Mouse (Mus musculus) brown adipose tissue, adult 24 weeks (tissue): Measurements from ENCODE around the gene Maml3. TPM values are rescaled to one million over a fixed set of nuclear protein-coding genes. Genes with fewer than 3 reads are reported as not detected.

ENCODE experiments used
- H3K27ac ChIP-seq: fragments of 200-500 bp; replicated peaks from 2 replicates; pipeline ENCODE4 v1.5.1; 2012; ENCODE audit warnings: low read depth, mild to moderate bottlenecking, low read length
- H3K4me1 ChIP-seq: fragments of 200-500 bp; 2 replicates; pipeline ENCODE4 v1.6.1; 2012; ENCODE audit warnings: low read length, mixed read lengths; ENCODE audit not compliant: control insufficient read depth, insufficient read depth, insufficient read length
- H3K4me3 ChIP-seq: fragments of 200-500 bp; 2 replicates; pipeline ENCODE4 v1.5.1; 2012; ENCODE audit warnings: low read depth, mild to moderate bottlenecking, low read length, moderate library complexity; ENCODE audit not compliant: insufficient read depth
- polyA plus RNA-seq: library from polyadenylated mRNA; stranded (reverse); fragments of >200 nt; gene quantifications from 2 replicates; pipeline ENCODE4 v1.2.4, GENCODE M21; 2012; ENCODE audit not compliant: missing spikeins, insufficient read depth, insufficient read length

Maml3 gene
- polyA plus RNA-seq, 1 experiment, result 1.0 TPM

DNA sequence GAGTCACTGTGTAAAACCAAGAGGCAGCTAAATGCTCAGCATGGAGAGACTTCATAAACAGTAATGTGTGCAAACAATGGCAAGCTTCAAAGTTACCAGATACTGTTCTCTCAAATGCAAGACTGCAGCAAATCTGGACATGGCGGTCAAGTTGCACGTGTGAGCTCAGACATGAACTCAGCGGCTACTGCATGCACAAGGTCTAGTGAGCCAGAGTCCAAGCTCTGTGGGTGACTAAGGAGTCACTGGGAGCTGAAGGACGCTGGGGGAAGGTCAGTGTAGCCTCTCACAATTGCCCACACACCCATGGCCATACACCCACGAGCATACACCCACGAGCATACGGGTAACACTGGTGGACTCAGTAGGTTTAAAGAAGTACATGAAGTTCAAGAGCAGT lies 130.3 kb downstream of the Maml3 start:
- no peak overlapping the region for H3K27ac ChIP-seq
- H3K4me1 ChIP-seq, result no peaks in the 10 kb centered on the region; the same call in 1 of the 2 replicates
- H3K4me3 ChIP-seq, result no peak overlapping the region

DNA sequence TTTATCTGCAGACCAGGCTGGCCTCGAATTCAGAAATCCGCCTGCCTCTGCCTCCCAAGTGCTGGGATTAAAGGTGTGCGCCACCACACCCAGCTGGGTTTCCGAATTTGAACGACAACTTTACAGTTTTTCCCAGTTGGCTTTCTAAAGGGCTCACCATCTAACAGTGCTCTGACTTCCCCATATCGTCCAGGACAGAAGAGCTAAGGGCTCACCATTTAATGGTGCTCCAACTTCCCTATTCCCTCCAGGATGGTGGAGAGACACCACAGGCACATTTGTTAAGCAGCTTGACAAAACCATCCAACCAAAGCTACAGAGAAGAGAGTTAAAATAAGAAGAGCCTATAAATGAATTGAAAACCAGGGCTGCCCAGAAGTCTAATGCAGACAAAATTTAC lies 130.7 kb downstream of the Maml3 start:
- Histone ChIP-seq H3K27ac (no peak overlapping the region), H3K4me3 (no peak overlapping the region), H3K4me1 (no peaks in the 10 kb centered on the region; the same call in 1 of the 2 replicates)

DNA sequence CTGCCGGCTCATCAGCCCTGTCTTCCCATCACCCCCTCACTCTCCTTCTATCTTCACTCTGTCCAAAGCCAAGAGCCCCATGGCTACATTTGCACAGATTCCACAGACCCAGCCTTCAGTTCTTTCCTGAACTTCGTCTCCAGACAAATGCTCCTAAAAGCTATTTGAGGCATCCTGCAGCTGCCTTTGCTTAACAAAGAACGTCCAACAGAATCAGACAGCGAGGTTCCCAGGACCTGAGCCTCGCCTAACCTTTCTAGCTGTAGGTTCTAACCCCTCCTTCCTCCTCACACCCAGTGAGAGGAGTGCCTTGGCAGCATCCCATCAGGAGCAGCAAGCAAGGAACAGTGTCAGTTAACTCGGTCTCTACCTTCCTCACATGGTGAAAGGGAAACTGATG lies 132.3 kb downstream of the Maml3 start:
- Histone ChIP-seq H3K4me3 (no peak overlapping the region), H3K27ac (no peak overlapping the region), H3K4me1 (no peaks in the 10 kb centered on the region; the same call in 1 of the 2 replicates)

DNA sequence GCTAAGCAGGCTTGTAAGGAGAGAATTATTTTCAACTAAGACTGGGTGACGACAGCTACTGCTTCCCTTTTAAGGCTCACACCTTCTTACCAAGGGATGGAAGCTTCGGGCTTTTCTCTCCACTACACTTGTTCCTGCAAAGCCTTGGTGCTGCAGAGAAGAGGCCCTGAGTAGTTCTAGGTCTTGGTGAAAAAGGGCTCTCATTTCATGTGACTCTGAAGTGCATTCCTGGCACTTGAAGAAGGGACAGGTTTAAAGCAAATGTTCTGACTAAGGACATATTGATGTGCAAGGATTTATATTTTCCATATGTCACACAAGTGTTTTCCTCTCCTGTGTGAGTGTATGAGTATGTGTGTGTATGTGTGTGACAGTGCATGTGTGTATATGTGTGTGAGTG lies 134.4 kb downstream of the Maml3 start:
- no peak overlapping the region for H3K4me3 ChIP-seq
- H3K4me1 ChIP-seq, result no peaks in the 10 kb centered on the region; the same call in 1 of the 2 replicates
- no peak overlapping the region for H3K27ac ChIP-seq

DNA sequence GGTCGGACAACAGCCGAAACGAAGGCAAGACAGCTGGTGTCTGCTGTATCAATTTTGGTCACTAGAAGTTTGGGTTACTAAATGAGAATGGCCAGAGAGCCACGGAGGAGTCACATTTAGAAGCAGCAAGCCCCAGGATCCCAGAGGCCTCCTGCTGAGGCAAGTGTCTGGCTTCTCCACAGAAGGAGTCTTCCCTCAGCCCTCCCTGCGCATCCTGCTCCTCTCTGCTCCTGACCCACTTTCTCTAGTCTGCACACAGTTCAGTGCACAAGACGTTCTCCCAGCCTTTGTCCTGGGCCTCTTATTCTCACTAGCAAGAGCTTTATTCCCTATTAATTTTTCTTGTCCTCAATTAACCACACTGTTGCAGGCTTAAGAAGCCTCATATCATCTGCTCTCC lies 135.4 kb downstream of the Maml3 start:
- Histone ChIP-seq H3K27ac (no peak overlapping the region), H3K4me1 (no peaks in the 10 kb centered on the region), H3K4me3 (no peak overlapping the region)

DNA sequence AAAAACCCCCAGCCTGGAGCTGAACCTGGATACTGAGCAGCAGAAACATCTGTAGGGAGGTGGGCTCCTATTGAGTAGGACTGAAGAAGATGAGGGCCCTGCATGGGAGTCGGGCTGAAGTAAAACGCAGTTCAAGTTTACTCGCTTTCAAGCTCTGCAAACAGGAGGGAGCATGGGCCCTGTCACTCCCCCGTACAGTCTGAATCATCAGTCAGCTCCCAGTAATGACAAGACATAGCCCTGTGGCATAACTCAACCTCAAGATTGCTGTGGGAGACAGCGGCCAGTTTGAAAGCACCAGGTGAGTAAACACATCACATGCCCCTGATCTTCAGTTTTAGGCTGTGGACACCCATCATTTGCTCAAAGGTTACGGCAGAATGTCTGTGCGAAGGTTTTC lies 139.0 kb downstream of the Maml3 start:
- no peak overlapping the region for H3K4me3 ChIP-seq
- H3K27ac ChIP-seq, result no peak overlapping the region
- H3K4me1 ChIP-seq, result no peaks in the 10 kb centered on the region

DNA sequence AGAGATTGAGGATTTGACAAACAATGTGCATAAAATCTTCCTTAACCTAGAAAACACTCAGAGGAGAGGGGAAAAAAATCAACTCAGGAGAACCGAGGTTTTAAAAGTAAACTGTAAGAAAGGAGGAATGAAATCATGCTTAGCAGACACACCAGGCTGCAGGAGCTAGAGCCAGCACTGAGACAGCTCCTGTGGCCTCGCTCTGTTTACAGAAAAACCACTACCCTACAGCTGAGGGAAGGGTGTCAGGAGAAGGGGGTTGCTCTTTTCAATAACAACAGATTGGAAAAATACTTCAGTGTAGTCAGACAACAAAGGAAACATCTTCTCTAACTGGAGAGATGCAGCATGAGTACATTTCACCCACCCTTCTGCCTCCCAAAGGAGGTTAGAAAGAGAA lies 139.4 kb downstream of the Maml3 start:
- Histone ChIP-seq H3K27ac (no peak overlapping the region), H3K4me3 (no peak overlapping the region), H3K4me1 (no peaks in the 10 kb centered on the region)

DNA sequence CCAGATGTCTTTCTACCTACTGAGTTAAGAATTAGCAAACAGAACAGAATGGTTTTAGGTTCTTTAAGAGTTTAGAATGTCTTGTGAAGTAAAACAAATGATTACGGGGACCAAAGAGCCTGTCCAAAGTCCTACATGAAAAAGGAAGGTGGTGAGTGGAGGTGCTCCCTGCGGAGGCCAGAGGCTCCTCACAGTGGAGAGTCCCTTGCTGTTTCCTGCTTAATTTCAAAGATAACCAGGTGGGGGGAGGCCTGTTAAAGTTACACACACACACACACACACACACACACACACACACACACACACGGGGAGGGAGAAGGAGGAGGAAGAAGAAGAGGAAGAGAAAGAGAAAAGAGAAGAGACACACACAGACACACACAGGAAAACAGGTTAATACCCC lies 139.9 kb downstream of the Maml3 start:
- Histone ChIP-seq H3K27ac (no peak overlapping the region), H3K4me3 (no peak overlapping the region)

DNA sequence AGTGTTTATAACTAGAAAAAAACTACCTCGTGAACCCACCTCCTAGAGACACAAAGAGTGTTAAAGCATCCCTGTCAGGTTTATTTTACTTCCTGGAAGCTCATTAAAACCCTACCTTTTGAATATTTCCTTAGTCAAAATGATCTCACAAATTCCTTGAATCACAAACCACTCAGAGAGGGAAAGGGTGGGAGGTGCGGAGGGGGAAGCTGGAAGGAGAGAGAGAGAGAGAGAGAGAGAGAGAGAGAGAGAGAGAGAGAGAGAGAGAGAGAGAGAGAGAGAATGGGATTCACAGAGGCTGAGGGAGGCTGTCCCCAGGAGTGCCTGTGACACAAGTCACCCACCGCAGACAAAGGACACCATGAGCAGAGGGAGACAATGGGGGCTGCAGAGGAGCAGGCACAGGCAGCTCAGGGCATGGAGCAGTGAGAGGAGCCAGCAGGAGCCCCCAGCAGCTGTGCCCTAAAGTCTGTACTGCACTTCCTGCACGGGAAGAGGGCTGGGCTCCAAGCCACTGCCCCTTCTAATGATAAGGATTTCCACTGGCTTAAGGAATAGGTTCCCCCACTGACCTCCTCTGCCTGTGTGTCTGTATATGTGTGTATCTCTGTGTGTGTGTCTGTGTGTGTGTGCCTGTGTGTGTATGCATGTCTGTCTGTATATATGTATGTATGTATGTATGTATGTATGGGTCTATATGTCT lies 140.8 kb downstream of the Maml3 start:
- Histone ChIP-seq H3K4me3 (no peak overlapping the region), H3K27ac (no peak overlapping the region), H3K4me1 (no peaks in the 10 kb centered on the region)

More for the DNA sequence above, 139.9 kb downstream of the Maml3 start:
- H3K4me1 ChIP-seq, result no peaks in the 10 kb centered on the region

DNA sequence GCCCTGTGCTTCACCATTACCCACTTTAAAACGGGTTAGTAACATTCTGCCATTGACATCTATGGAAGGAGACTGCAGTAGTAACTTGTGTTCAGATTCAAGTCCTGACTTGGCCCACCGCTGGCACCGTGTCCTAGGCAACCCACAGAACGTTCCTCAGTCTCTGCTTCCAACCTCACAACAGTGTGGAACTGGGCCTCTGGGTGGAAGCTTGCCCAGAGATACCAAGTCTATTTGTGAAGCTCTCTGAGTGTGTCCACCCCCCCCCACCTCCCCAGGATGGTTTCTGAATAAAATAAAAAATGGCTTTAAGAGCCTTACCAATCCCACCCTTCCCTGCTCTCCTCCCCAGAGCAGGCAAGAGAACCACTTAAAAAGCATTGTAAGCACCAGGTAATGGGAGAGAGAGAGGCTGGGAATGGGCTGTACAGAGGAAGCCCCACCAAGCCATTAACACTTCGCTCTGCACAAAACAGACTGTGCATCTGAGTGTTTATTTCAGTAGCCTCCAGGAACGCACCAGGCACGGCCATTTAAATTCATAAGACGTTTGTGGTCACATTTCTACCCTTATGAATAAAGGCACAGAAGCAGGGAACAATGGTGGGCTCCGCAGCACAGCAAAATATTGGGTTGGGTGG lies 141.6 kb downstream of the Maml3 start:
- Histone ChIP-seq H3K4me1 (no peaks in the 10 kb centered on the region), H3K4me3 (no peak overlapping the region), H3K27ac (no peak overlapping the region)

DNA sequence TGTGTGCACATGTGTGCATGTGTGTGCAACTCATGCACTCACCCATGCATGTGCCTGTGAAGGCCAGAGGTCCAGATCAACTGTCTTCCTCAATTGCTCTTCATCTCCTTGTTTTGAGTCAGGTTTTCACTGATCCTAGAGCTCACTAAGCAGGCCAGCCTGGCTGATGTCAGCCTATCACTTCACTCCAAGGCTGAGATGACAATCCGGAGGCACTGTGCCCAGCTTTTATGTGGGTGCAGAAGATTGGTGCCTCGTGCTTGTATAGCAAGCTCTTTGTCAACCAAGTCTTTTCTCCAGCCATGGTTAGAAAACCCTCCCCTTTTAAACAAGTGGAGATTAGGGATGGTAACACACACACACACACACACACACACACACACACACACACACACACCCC lies 146.1 kb downstream of the Maml3 start:
- no peaks in the 10 kb centered on the region for H3K4me1 ChIP-seq

DNA sequence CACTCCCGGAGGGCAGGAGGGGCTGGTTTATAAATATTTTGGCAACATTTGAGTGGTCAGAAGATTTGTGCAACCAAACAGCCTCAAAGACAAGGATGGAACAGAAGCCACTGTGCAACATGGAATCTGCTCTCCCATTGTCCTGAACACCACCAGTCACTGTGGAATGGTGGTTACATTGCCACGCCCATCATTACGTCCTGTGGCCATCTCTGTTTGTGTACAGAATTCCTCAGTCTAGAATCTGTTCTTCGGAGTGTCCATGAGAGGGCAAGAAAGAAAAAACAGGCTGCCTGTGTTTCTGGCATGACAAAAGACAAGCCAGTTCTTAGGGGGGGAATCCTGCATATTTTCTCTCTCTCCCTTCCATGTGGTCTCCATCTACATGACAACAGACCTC lies 150.4 kb downstream of the Maml3 start:
- no peak overlapping the region for H3K27ac ChIP-seq
- H3K4me3 ChIP-seq, result no peak overlapping the region
- no peaks in the 10 kb centered on the region for H3K4me1 ChIP-seq

More for the DNA sequence above, 146.1 kb downstream of the Maml3 start:
- Histone ChIP-seq H3K4me3 (no peak overlapping the region), H3K27ac (no peak overlapping the region)

DNA sequence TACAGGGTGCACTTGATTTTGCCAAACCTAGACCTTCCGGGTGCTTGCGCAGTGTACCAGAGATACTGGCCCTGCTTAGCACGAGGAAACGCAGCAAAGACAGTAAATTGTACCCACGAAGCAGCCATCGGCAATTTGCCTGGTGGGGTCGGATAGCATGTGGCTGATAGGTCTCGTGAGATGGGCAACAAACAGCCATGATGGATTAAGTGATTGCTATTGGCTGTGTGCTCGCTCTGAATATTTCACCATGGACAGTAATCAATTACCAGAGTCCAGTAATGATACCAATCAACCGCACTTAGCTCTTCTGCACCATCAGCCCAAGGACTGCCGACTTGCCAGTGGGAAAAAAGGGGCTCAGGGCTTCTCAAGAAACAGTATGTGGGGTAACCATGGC lies 150.9 kb downstream of the Maml3 start:
- Histone ChIP-seq H3K27ac (no peak overlapping the region), H3K4me3 (no peak overlapping the region), H3K4me1 (no peaks in the 10 kb centered on the region)

DNA sequence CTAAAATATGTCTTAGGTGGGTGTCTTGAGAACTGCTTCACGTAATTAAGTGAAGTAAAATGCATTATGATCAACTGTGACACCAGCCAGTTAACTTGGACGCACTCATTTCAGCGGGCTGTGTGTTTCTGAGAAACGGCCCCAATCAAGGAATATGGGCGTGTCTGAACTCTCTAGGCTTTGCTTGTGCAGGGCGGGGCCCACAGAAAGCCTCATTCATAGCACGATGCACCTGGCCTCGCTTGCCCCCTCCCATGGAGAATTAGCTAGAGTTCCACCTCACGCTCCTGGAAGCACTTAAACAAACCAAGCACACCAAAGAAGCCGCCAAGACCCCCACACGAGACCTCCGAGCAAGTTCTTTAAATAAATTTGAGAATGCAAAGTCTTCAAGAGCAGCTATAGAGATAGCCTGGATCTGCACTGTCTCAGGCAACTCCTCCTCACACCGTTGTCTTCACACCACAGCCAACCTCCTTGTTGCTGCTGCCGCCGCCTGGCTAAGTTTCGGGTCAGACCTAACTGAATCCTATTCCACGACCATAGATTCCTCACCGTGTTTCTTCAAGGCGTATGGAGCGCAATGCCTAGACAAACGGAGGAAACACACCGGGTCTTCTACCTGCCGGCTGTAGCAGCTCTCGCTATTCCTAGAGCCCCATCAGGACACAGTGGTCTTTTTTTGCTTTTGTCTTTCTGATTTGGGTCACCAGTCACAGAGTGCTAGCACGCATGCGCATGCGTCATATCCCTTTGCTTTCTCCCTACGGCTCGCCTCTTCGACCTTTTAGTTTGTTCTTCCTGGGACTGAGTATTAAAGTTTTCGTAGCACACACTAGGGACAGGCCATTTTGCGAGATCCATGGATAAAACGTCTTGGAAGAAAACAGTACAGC lies 151.9 kb downstream of the Maml3 start:
- Histone ChIP-seq H3K27ac (no peak overlapping the region), H3K4me3 (peak overlapping the region; percentile 13; the same call in 1 of the 2 replicates), H3K4me1 (no peaks in the 10 kb centered on the region)

DNA sequence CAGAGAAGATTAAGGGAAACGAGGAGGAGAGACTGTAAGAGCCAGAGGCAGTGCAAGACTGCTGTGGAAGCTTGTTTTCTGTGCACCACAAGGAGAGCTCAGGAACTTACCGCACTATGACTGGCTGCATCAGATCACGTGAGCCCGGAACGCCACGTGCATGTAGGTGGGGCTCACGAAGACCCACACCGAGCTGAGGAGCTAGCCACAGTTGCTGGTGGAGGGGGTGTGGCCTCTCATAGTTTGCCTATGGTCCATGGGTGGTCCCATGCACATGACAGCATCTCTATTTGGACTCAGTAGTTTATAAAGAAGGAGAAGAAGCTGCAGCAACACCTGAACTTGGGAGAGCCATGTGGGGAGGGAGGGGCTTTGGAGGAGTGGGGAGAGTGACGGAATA lies 152.6 kb downstream of the Maml3 start:
- Histone ChIP-seq H3K4me1 (no peaks in the 10 kb centered on the region), H3K27ac (no peak overlapping the region)

More for the DNA sequence above, 152.6 kb downstream of the Maml3 start:
- H3K4me3 ChIP-seq, result no peak overlapping the region
